Mouse (Mus musculus) bone marrow macrophage, adult 2 months (primary cell): ENCODE data around the gene Gtsf2.

Experiments used
- CTCF ChIP-seq: IDR thresholded peaks from 2 replicates; pipeline ENCODE4 v1.5.1; 2012; ENCODE audit warnings: low read depth, mild to moderate bottlenecking, low read length, moderate library complexity
- POLR2A ChIP-seq: IDR thresholded peaks from 2 replicates; pipeline ENCODE4 v1.6.1; 2012; ENCODE audit warnings: mild to moderate bottlenecking, low read depth, low read length, borderline replicate concordance

- TF ChIP-seq POLR2A (no peak), CTCF (no peak)
Measured at GRCm38 (mm10) chr15:103473769-103474168, 25.5 kb upstream of the Gtsf2 start.
